Mouse (Mus musculus) intestine, embryonic 16.5 days (tissue): ENCODE results near the gene Stk38l. TPM values are rescaled to one million over a fixed set of nuclear protein-coding genes. Genes with fewer than 3 reads are reported as not detected.

Experiments
- ATAC-seq: fragments of 200-750 bp; cut with Nextera tagmentation; 2 replicates; pipeline ENCODE4 v1.8.0; 2017; ENCODE audit warnings: moderate TSS enrichment, moderate library complexity
- H3K27ac ChIP-seq: fragments of 300-500 bp; sonication (generic); 2 replicates; pipeline ENCODE4 v1.5.1; 2014; ENCODE audit warnings: mild to moderate bottlenecking, low read length
- H3K27me3 ChIP-seq: fragments of 300-500 bp; sonication (generic); replicated peaks from 2 replicates; pipeline ENCODE4 v1.6.1; 2014; ENCODE audit warnings: low read length, control low read depth, mixed read lengths; ENCODE audit not compliant: control insufficient read depth, insufficient read depth
- H3K36me3 ChIP-seq: fragments of 300-500 bp; sonication (generic); 2 replicates; pipeline ENCODE4 v1.6.1; 2014; ENCODE audit warnings: low read length, control low read depth; ENCODE audit not compliant: control insufficient read depth, insufficient read depth
- H3K4me1 ChIP-seq: fragments of 300-500 bp; sonication (generic); 2 replicates; pipeline ENCODE4 v1.6.1; 2014; ENCODE audit warnings: low read length, control low read depth, mixed read lengths; ENCODE audit not compliant: control insufficient read depth, insufficient read depth
- H3K4me2 ChIP-seq: fragments of 300-500 bp; sonication (generic); 2 replicates; pipeline ENCODE4 v1.6.1; 2014; ENCODE audit warnings: low read depth, low read length, control low read depth
- H3K4me3 ChIP-seq: fragments of 300-500 bp; sonication (generic); 2 replicates; pipeline ENCODE4 v1.5.1; 2014; ENCODE audit warnings: mild to moderate bottlenecking, low read length
- H3K9ac ChIP-seq: fragments of 300-500 bp; sonication (generic); 2 replicates; pipeline ENCODE4 v1.6.1; 2014; ENCODE audit warnings: low read depth, low read length
- H3K9me3 ChIP-seq: fragments of 300-500 bp; sonication (generic); 2 replicates; pipeline ENCODE4 v1.6.1; 2016; ENCODE audit warnings: low read length, control low read depth; ENCODE audit not compliant: control insufficient read depth
- WGBS: fragments of 180-500 bp; shearing (Covaris S2); extraction: QIAGEN DNeasy Blood & Tissue Kit; methylation state at CpG from one replicate; pipeline ENCODE4 v1.1.7; 2014; 5-methylcytosine and 5-hydroxymethylcytosine counted together
- polyA plus RNA-seq: library from polyadenylated mRNA; unstranded; fragments of >200 nt; fragmentation: Nextera tagmentation; extraction: Ambion mirVana; gene quantifications from 2 replicates; pipeline ENCODE4 v1.2.1, GENCODE M21; 2015

Gene Stk38l
- polyA plus RNA-seq, 1 experiment from 2014 or later = 17.9 TPM

- H3K36me3 ChIP-seq = 0 out of 2 replicates have a peak, but pooled peaks cover 4% of the 10 kb centered on the region
- H3K4me3 ChIP-seq = no peak overlapping the region
- no peak for ATAC-seq
- no peak overlapping the region for H3K9ac ChIP-seq
- no peaks in the 10 kb centered on the region for H3K9me3 ChIP-seq
- no peaks in the 10 kb centered on the region for H3K4me1 ChIP-seq
- WGBS = 94% methylated on average over 3 of the region's 3 CpGs
- no peaks in the 10 kb centered on the region for H3K27me3 ChIP-seq
- no peak overlapping the region for H3K27ac ChIP-seq
- H3K4me2 ChIP-seq = no peak overlapping the region
Observed at GRCm38 (mm10) chr6:146778055-146778454, 53.3 kb downstream of the Stk38l start.

- Histone ChIP-seq H3K27me3 (no peaks in the 10 kb centered on the region), H3K4me2 (no peak overlapping the region), H3K27ac (no peak overlapping the region), H3K36me3 (no peaks in the 10 kb centered on the region), H3K4me3 (no peak overlapping the region), H3K9ac (no peak overlapping the region), H3K4me1 (no peaks in the 10 kb centered on the region), H3K9me3 (no peaks in the 10 kb centered on the region)
- ATAC-seq = no peak
- 80% methylated on average over 3 of the region's 3 CpGs for WGBS
Observed at GRCm38 (mm10) chr6:146781566-146781965, 56.8 kb downstream of the Stk38l start.

GRCm38 (mm10) chr6:146793527-146793926 lies 68.7 kb downstream of the Stk38l start:
- Histone ChIP-seq H3K27me3 (no peaks in the 10 kb centered on the region), H3K9me3 (no peaks in the 10 kb centered on the region), H3K4me2 (no peak overlapping the region), H3K9ac (no peak overlapping the region), H3K27ac (no peak overlapping the region), H3K36me3 (no peaks in the 10 kb centered on the region), H3K4me1 (peaks cover 11% of the 10 kb centered on the region; the same call in 1 of the 2 replicates), H3K4me3 (no peak overlapping the region)
- WGBS = 66% methylated on average over 3 of the region's 3 CpGs
- ATAC-seq = 0 out of 2 replicates have a peak, but pooled peaks have one; percentile 32

GRCm38 (mm10) chr6:146795166-146795923 lies 70.5 kb downstream of the Stk38l start:
- Histone ChIP-seq H3K27ac (no peak overlapping the region), H3K4me1 (peaks cover 11% of the 10 kb centered on the region; the same call in 1 of the 2 replicates), H3K27me3 (no peaks in the 10 kb centered on the region), H3K4me2 (peak overlapping the region; percentile 89), H3K9me3 (no peaks in the 10 kb centered on the region), H3K36me3 (no peaks in the 10 kb centered on the region), H3K4me3 (peak overlapping the region; percentile 63), H3K9ac (peak overlapping the region; percentile 78)
- peak; percentile 65 for ATAC-seq
- WGBS = 12% methylated on average over 22 of the region's 22 CpGs

- under 1% methylated on average over 36 of the region's 36 CpGs for WGBS
- Histone ChIP-seq H3K27ac (no peak within 1 kb of the TSS), H3K4me2 (peak within 1 kb of the TSS; percentile 89), H3K36me3 (no peaks in the 10 kb centered on the region), H3K4me1 (peaks cover 11% of the 10 kb centered on the region; the same call in 1 of the 2 replicates), H3K9ac (peak within 1 kb of the TSS; percentile 78), H3K27me3 (no peaks in the 10 kb centered on the region), H3K9me3 (no peaks in the 10 kb centered on the region), H3K4me3 (peak within 1 kb of the TSS; percentile 63)
- peak; percentile 99 for ATAC-seq
Observed at GRCm38 (mm10) chr6:146795924-146796545, 71.2 kb downstream of the Stk38l start, which contains the start of gene Arntl2. Arntl2 (plus strand) TSS chr6:146796055.

- ATAC-seq = no peak
- H3K4me2 ChIP-seq = no peak overlapping the region
- no peaks in the 10 kb centered on the region for H3K36me3 ChIP-seq
- no peaks in the 10 kb centered on the region for H3K27me3 ChIP-seq
- 58% methylated on average over 5 of the region's 5 CpGs for WGBS
- H3K4me3 ChIP-seq = no peak overlapping the region
- H3K9me3 ChIP-seq = no peaks in the 10 kb centered on the region
- peaks cover 11% of the 10 kb centered on the region; the same call in 1 of the 2 replicates for H3K4me1 ChIP-seq
- H3K9ac ChIP-seq = no peak overlapping the region
- H3K27ac ChIP-seq = no peak overlapping the region
Observed at GRCm38 (mm10) chr6:146797446-146797845, 72.7 kb downstream of the Stk38l start.

GRCm38 (mm10) chr6:146809991-146810390 lies 85.2 kb downstream of the Stk38l start:
- WGBS = 84% methylated on average over 6 of the region's 6 CpGs
- H3K9ac ChIP-seq = no peak overlapping the region
- no peaks in the 10 kb centered on the region for H3K4me1 ChIP-seq
- H3K4me2 ChIP-seq = no peak overlapping the region
- ATAC-seq = no peak
- no peak overlapping the region for H3K27ac ChIP-seq
- no peaks in the 10 kb centered on the region for H3K9me3 ChIP-seq
- H3K36me3 ChIP-seq = 0 out of 2 replicates have a peak, but pooled peaks cover 2% of the 10 kb centered on the region
- no peak overlapping the region for H3K4me3 ChIP-seq
- H3K27me3 ChIP-seq = no peaks in the 10 kb centered on the region

GRCm38 (mm10) chr6:146813007-146813406 lies 88.2 kb downstream of the Stk38l start:
- Histone ChIP-seq H3K27me3 (no peaks in the 10 kb centered on the region), H3K9ac (no peak overlapping the region), H3K9me3 (no peaks in the 10 kb centered on the region), H3K4me3 (no peak overlapping the region), H3K4me1 (no peaks in the 10 kb centered on the region), H3K27ac (no peak overlapping the region), H3K4me2 (no peak overlapping the region), H3K36me3 (0 out of 2 replicates have a peak, but pooled peaks cover 2% of the 10 kb centered on the region)
- 93% methylated on average over 5 of the region's 5 CpGs for WGBS
- no peak for ATAC-seq

GRCm38 (mm10) chr6:146820177-146820965 lies 95.6 kb downstream of the Stk38l start:
- H3K27ac ChIP-seq = no peak overlapping the region
- no peaks in the 10 kb centered on the region for H3K27me3 ChIP-seq
- H3K4me3 ChIP-seq = no peak overlapping the region
- ATAC-seq = no peak
- H3K9me3 ChIP-seq = no peaks in the 10 kb centered on the region
- no peaks in the 10 kb centered on the region for H3K36me3 ChIP-seq
- no peak overlapping the region for H3K4me2 ChIP-seq
- WGBS = 85% methylated on average over 29 of the region's 29 CpGs
- no peaks in the 10 kb centered on the region for H3K4me1 ChIP-seq
- H3K9ac ChIP-seq = no peak overlapping the region
